Mouse (Mus musculus) testis, adult 2 months (tissue): ENCODE data around the gene Ss18l2. TPM values are rescaled to one million over a fixed set of nuclear protein-coding genes. Genes with fewer than 3 reads are reported as not detected.
A peak's percentile ranks its signal among the peaks of the same experiment; 100 is the strongest.

Source experiments
- H3K27ac ChIP-seq: fragments of 200-500 bp; 2 replicates; pipeline ENCODE4 v1.5.1; 2012; ENCODE audit warnings: low read depth, low read length; ENCODE audit not compliant: control insufficient read depth, insufficient read depth
- H3K27me3 ChIP-seq: fragments of 200-500 bp; 2 replicates; pipeline ENCODE4 v1.6.1; 2012; ENCODE audit warnings: mild to moderate bottlenecking, low read length, moderate library complexity; ENCODE audit not compliant: control insufficient read depth, insufficient read depth
- H3K36me3 ChIP-seq: fragments of 200-500 bp; 2 replicates; pipeline ENCODE4 v1.6.1; 2012; ENCODE audit warnings: mild to moderate bottlenecking, low read length; ENCODE audit not compliant: control insufficient read depth, insufficient read depth
- H3K4me1 ChIP-seq: fragments of 200-500 bp; 2 replicates; pipeline ENCODE4 v1.6.1; 2012; ENCODE audit warnings: low read length; ENCODE audit not compliant: control insufficient read depth, insufficient read depth
- H3K4me3 ChIP-seq: fragments of 200-500 bp; 2 replicates; pipeline ENCODE4 v1.5.1; 2012; ENCODE audit warnings: low read depth, mild to moderate bottlenecking, low read length, moderate library complexity, mixed read lengths; ENCODE audit not compliant: control insufficient read depth
- CTCF ChIP-seq: fragments of 200-500 bp; IDR thresholded peaks from 2 replicates; pipeline ENCODE4 v1.5.1; 2012; ENCODE audit warnings: low read depth, mild to moderate bottlenecking, inconsistent platforms, low read length, moderate library complexity; ENCODE audit not compliant: control insufficient read depth, insufficient read depth, insufficient replicate concordance
- POLR2A ChIP-seq: fragments of 200-500 bp; IDR thresholded peaks from 2 replicates; pipeline ENCODE4 v1.6.1; 2012; ENCODE audit warnings: low read depth, mild to moderate bottlenecking, inconsistent platforms, low read length, moderate library complexity; ENCODE audit not compliant: control insufficient read depth
- polyA plus RNA-seq: library from polyadenylated mRNA; depleted of rRNA; stranded (reverse); fragments of >200 nt; gene quantifications from 2 replicates; pipeline ENCODE4 v1.2.3, GENCODE M21; 2012

Ss18l2 gene
- polyA plus RNA-seq, 1 experiment: 11.6 TPM

- Histone ChIP-seq H3K4me1 (no peaks in the 10 kb centered on the region), H3K27ac (no peak overlapping the region), H3K4me3 (no peak overlapping the region), H3K27me3 (no peaks in the 10 kb centered on the region), H3K36me3 (no peaks in the 10 kb centered on the region)
- TF ChIP-seq CTCF: no peak
- no peak for TF ChIP-seq POLR2A
Observed at GRCm38 (mm10) chr9:121682037-121682680, 28.0 kb upstream of the Ss18l2 start.

GRCm38 (mm10) chr9:121684702-121685101, 25.4 kb upstream of the Ss18l2 start:
- TF ChIP-seq CTCF (no peak), POLR2A (no peak)
- Histone ChIP-seq H3K27ac (no peak overlapping the region), H3K27me3 (no peaks in the 10 kb centered on the region), H3K36me3 (no peaks in the 10 kb centered on the region), H3K4me1 (peaks cover 3% of the 10 kb centered on the region; the same call in 1 of the 2 replicates), H3K4me3 (no peak overlapping the region)

- no peaks in the 10 kb centered on the region for H3K27me3 ChIP-seq
- TF ChIP-seq CTCF (no peak), POLR2A (no peak)
- peak overlapping the region; percentile 82 for H3K4me3 ChIP-seq
- 0 out of 2 replicates have a peak overlapping the region, but pooled peaks have one; percentile 41 for H3K27ac ChIP-seq
- no peaks in the 10 kb centered on the region for H3K36me3 ChIP-seq
- peaks cover 13% of the 10 kb centered on the region for H3K4me1 ChIP-seq
Observed at GRCm38 (mm10) chr9:121690200-121690651, 19.9 kb upstream of the Ss18l2 start.

DNA sequence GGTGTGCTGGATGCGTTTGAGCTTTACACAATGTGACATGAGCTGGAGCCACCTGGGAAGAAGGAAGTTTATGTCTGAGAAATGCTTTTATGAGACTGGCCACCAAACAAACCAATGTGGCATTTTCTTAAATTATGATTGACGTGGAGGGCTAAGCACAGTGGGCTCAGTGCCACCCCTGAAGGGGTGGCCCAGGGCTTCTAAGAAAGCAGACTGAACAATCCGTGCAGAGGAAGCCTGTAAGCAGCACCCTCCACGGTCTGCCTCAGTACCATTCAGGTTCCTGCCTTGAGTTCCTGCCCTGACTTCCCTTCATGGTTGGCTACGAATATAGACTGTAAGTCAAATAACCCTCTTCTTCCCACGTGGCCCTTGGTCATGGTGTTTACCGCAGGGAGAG, 19.4 kb upstream of the Ss18l2 start:
- no peaks in the 10 kb centered on the region for H3K36me3 ChIP-seq

GRCm38 (mm10) chr9:121694736-121695135, 15.4 kb upstream of the Ss18l2 start:
- H3K4me1 ChIP-seq: peaks cover 9% of the 10 kb centered on the region
- no peaks in the 10 kb centered on the region for H3K27me3 ChIP-seq
- H3K36me3 ChIP-seq: no peaks in the 10 kb centered on the region
- no peak overlapping the region for H3K4me3 ChIP-seq
- TF ChIP-seq POLR2A (no peak), CTCF (no peak)
- no peak overlapping the region for H3K27ac ChIP-seq

More for the DNA sequence above, 19.4 kb upstream of the Ss18l2 start:
- TF ChIP-seq CTCF (no peak), POLR2A (no peak)
- H3K27ac ChIP-seq: peak overlapping the region; percentile 41; the same call in 1 of the 2 replicates
- H3K4me3 ChIP-seq: peak overlapping the region; percentile 82
- no peaks in the 10 kb centered on the region for H3K27me3 ChIP-seq
- H3K4me1 ChIP-seq: peaks cover 13% of the 10 kb centered on the region

- H3K4me1 ChIP-seq: no peaks in the 10 kb centered on the region
- no peak for TF ChIP-seq CTCF
- TF ChIP-seq POLR2A: no peak
- H3K27ac ChIP-seq: no peak overlapping the region
- H3K27me3 ChIP-seq: no peaks in the 10 kb centered on the region
- no peak overlapping the region for H3K4me3 ChIP-seq
- H3K36me3 ChIP-seq: no peaks in the 10 kb centered on the region
Observed at GRCm38 (mm10) chr9:121696626-121697025, 13.5 kb upstream of the Ss18l2 start.

- Histone ChIP-seq H3K27me3 (no peaks in the 10 kb centered on the region), H3K27ac (no peak overlapping the region), H3K4me1 (no peaks in the 10 kb centered on the region), H3K4me3 (no peak overlapping the region), H3K36me3 (no peaks in the 10 kb centered on the region)
- TF ChIP-seq CTCF (peak; percentile 75), POLR2A (no peak)
Observed at GRCm38 (mm10) chr9:121697150-121698049, 12.7 kb upstream of the Ss18l2 start.
